Mouse (Mus musculus) bone marrow macrophage, adult 2 months (primary cell): Measurements from ENCODE around the gene Apba3. TPM values are rescaled to one million over a fixed set of nuclear protein-coding genes. Genes with fewer than 3 reads are reported as not detected.
A peak's percentile ranks its signal among the peaks of the same experiment; 100 is the strongest.

Experiments used
- H3K27ac ChIP-seq: 2 replicates; pipeline ENCODE4 v1.5.1; 2012; ENCODE audit warnings: low read depth, low read length; ENCODE audit not compliant: insufficient read depth
- H3K4me1 ChIP-seq: 2 replicates; pipeline ENCODE4 v1.6.1; 2012; ENCODE audit warnings: low read length; ENCODE audit not compliant: control insufficient read depth, insufficient read depth
- H3K4me3 ChIP-seq: 2 replicates; pipeline ENCODE4 v1.5.1; 2012; ENCODE audit warnings: mild to moderate bottlenecking, low read length, moderate library complexity; ENCODE audit not compliant: insufficient read depth
- CTCF ChIP-seq: IDR thresholded peaks from 2 replicates; pipeline ENCODE4 v1.5.1; 2012; ENCODE audit warnings: low read depth, mild to moderate bottlenecking, low read length, moderate library complexity
- POLR2A ChIP-seq: IDR thresholded peaks from 2 replicates; pipeline ENCODE4 v1.6.1; 2012; ENCODE audit warnings: mild to moderate bottlenecking, low read depth, low read length, borderline replicate concordance
- polyA plus RNA-seq: library from polyadenylated mRNA; stranded (reverse); fragments of >200 nt; gene quantifications from 2 replicates; pipeline ENCODE4 v1.2.4, GENCODE M21; 2012; ENCODE audit not compliant: missing spikeins, insufficient read depth, insufficient read length

Gene Apba3
- polyA plus RNA-seq, 1 experiment: 34.3 TPM

DNA sequence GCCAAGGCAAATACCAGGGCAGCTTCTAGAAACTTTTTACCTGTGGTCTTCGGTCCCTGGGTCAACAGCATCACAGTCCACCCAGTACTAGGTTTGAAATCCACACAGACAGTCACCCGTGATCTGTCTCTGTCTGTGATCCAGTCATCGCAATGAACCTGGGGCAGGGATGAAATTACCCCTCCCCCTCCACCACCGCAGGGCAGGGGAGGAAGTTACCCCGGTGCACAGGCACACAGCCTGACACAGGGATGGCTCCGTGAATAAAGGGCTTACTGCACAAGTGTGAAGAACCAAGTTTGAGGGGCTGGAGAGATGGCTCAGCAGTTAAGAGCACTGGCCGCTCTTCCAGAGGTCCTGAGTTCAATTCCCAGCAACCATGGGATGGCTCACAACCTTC lies 37.0 kb downstream of the Apba3 start:
- TF ChIP-seq CTCF: no peak
- no peak for TF ChIP-seq POLR2A
- H3K4me3 ChIP-seq: no peak overlapping the region
- peaks cover 54% of the 10 kb centered on the region for H3K4me1 ChIP-seq
- peak overlapping the region; percentile 9; the same call in 1 of the 2 replicates for H3K27ac ChIP-seq

DNA sequence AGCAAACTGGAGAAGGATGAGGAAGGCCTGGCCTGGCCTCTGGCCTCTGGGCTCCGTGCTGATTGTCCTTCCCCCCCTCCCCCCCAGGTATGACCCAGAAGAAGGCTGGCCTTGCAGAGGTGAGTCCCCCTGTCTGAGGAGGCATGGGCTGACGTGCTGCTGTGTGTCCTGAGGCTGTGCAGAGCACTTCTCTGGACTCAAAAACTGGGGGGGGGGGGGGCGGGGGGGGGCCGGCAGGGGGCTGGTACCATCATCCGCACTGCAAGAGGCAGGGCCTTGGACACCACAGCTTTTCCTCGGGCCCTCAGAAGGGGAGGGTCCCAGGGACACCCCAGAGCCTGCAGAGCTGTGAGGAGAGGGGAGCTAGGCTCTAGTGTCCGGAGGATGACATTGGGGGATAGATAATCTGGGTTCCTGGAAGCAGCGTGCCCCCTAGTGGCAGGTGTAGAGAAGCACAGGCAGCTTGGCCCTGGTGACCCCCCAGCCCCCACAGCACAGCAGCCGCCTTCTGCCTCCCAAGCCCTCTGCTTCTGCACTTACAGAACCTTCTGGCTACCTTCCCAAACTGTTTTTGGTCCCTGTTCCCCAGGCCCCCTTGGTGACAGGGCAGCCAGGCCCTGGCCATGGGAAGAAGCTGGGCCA lies 38.0 kb downstream of the Apba3 start:
- Histone ChIP-seq H3K4me3 (no peak overlapping the region), H3K27ac (no peak overlapping the region), H3K4me1 (peaks cover 44% of the 10 kb centered on the region)
- TF ChIP-seq POLR2A (no peak), CTCF (peak; percentile 65)

DNA sequence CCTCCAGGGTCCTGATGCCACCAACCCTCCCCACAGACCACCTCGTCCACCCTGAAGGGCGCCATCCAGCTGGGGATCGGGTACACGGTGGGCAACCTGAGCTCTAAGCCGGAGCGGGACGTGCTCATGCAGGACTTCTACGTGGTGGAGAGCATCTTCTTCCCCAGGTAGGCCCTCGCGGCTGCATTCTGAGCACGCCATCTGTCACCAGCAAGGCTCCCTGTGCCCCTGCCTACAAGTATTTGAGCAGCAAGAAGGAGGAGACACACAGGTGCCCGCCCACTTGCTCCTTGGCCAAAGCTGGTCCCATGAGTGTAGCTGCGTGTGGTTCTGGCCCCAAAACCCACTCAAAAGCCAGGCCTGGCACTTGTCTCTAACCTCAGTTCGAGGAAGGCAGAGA lies 38.9 kb downstream of the Apba3 start:
- TF ChIP-seq CTCF (no peak), POLR2A (no peak)
- Histone ChIP-seq H3K4me3 (no peak overlapping the region), H3K4me1 (peaks cover 35% of the 10 kb centered on the region), H3K27ac (no peak overlapping the region)

GRCm38 (mm10) chr10:81306173-81306668 lies 39.5 kb downstream of the Apba3 start:
- Histone ChIP-seq H3K4me1 (peaks cover 30% of the 10 kb centered on the region), H3K4me3 (no peak overlapping the region), H3K27ac (no peak overlapping the region)
- TF ChIP-seq CTCF: no peak
- no peak for TF ChIP-seq POLR2A

DNA sequence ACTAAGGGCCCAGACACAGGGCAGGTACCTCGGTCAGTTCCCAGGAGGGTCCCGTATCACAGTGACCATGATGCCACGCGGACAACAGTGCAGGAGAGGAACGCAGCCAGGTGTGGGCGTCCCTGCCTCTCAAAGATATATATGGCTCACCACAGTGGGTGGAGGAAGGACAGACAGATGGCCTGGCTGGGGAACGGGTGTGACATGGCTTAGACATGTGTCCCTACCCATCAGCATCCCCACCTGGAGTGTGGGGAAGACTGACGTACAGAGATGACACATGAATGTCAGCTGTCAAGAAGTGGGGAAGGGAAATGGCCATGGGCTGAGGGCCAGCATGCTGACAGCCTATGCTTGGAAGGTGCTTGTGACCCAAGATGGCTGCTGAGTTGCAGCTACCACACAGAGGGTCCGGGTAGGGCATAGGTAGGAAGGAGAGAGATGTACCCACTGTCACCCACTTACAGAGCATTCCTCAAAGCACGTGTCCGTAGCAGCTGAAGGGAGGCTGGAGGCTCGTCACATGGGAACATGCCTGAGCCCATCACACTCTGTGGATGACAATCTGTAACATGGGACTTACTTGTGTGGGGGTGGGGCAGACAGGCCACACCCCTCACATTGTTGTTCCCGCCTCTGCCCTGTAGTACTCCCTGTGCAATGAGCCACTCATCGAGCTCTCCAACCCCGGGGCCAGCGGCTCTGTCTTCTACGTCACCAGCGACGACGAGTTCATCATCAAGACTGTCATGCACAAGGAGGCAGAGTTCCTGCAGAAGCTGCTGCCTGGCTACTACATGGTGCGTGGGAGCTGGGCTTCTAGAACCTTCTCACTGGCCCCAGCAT lies 40.3 kb downstream of the Apba3 start:
- Histone ChIP-seq H3K4me3 (no peak overlapping the region), H3K27ac (no peak overlapping the region), H3K4me1 (peaks cover 23% of the 10 kb centered on the region)
- no peak for TF ChIP-seq CTCF
- TF ChIP-seq POLR2A: no peak

- Histone ChIP-seq H3K4me1 (no peaks in the 10 kb centered on the region), H3K27ac (no peak overlapping the region)
- TF ChIP-seq POLR2A (no peak), CTCF (no peak)
Observed at GRCm38 (mm10) chr10:81309571-81309970, 42.8 kb downstream of the Apba3 start.

GRCm38 (mm10) chr10:81313581-81313980 lies 46.8 kb downstream of the Apba3 start:
- no peak overlapping the region for H3K4me3 ChIP-seq
- peaks cover 10% of the 10 kb centered on the region for H3K4me1 ChIP-seq
- H3K27ac ChIP-seq: no peak overlapping the region
- TF ChIP-seq POLR2A (no peak), CTCF (no peak)

More at GRCm38 (mm10) chr10:81309571-81309970, 42.8 kb downstream of the Apba3 start:
- no peak overlapping the region for H3K4me3 ChIP-seq

GRCm38 (mm10) chr10:81314201-81314600 lies 47.4 kb downstream of the Apba3 start:
- Histone ChIP-seq H3K27ac (no peak overlapping the region), H3K4me1 (peaks cover 15% of the 10 kb centered on the region), H3K4me3 (no peak overlapping the region)
- TF ChIP-seq POLR2A (no peak), CTCF (no peak)

DNA sequence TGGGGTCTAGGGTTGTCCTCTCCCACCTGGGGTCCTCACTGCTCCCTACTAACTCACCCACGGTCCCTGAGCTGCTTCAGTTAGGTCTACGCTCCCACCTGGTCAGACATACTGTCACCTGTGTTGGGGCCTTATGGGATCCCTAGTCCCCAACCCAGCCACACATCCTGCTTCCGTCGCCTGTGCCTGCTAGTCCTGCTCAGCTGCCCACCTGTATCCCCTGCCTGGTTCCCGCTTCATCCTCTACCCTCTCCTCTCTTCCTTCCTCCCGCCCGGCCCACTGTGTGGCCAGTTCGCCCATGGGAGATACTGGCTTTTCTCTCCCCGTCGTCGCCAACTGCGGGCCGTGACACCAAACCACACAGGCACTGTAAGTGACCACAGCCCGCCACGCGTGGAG lies 48.8 kb downstream of the Apba3 start:
- Histone ChIP-seq H3K27ac (no peak overlapping the region), H3K4me3 (no peak overlapping the region), H3K4me1 (peaks cover 15% of the 10 kb centered on the region)
- TF ChIP-seq CTCF (no peak), POLR2A (no peak)

DNA sequence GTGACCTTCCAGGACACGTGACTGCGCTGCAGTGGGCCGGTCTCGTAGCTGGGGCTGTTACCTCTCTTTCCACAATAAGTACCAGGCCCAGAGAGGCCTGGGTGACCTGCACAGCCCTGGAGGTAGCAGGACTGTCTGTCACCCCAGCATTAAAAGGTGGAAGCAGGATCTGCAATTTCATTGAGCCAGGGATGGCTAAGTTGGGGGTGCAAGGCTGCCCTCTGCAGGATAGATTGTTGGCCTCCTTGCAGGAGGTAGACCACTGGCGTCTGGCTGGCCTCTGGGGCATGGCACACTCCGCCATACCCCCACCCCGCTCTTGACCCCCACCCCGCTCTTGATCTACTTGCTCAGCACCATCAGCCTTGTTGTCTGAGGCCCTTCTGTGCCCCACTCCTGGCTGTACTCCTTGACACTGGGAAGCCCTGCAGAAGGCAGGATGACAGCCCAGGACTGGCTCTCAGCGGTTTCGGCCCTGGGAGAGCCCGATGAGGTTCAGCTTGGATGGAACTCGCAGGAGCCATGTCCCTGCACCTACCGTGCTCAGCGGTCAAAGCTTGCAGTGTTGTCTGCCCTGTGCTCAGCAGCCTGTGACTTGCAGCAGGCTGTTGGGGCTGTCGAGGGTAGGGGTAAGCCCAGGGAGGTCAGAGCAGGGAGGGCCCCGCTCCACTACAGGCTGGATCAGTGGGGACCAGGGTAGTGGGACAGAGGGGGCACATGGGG lies 49.7 kb downstream of the Apba3 start:
- TF ChIP-seq POLR2A (no peak), CTCF (no peak)
- peaks cover 15% of the 10 kb centered on the region for H3K4me1 ChIP-seq
- no peak overlapping the region for H3K27ac ChIP-seq
- H3K4me3 ChIP-seq: no peak overlapping the region
